Mouse (Mus musculus) ES-E14 (cell line): ENCODE measurements around the gene Dppa4.

Experiments
- MAFK ChIP-seq: IDR thresholded peaks from 2 replicates; pipeline ENCODE4 v1.6.1; 2014; ENCODE audit warnings: mild to moderate bottlenecking, low read depth, low read length, inconsistent platforms; ENCODE audit not compliant: insufficient read depth
- ZC3H11A ChIP-seq: IDR thresholded peaks from 2 replicates; pipeline ENCODE4 v1.6.1; 2012; ENCODE audit warnings: low read depth, mild to moderate bottlenecking, inconsistent platforms, low read length, borderline replicate concordance
- ZNF384 ChIP-seq: IDR thresholded peaks from 2 replicates; pipeline ENCODE4 v1.6.1; 2012; ENCODE audit warnings: low read depth, low read length, inconsistent platforms

- TF ChIP-seq ZC3H11A (no peak), MAFK (no peak), ZNF384 (no peak)
These were observed 26.5 kb downstream of the Dppa4 start for GRCm38 (mm10) chr16:48309912-48310630.
